Mouse (Mus musculus) adrenal gland, adult 8-10 months (tissue): Measurements from ENCODE around the gene Hnrnpa1. TPM values are rescaled to one million over a fixed set of nuclear protein-coding genes. Genes with fewer than 3 reads are reported as not detected.
"Not testable (repeated sequence)": the region's sequence is repeated elsewhere in the genome, so short reads cannot be mapped to it uniquely, and the experiment has no call there.

Source experiments
- DNase-seq: peaks from one replicate; pipeline ENCODE4 v3.0.0; 2022
- microRNA-seq, 2 experiments: library from miRNA; unstranded; fragments of <30 nt; microRNA quantifications; one replicate each; pipeline ENCODE4 v1.2.0; 2022
- total RNA-seq, 4 experiments: library from RNA; stranded (reverse); gene quantifications; 2 replicates each; pipeline ENCODE4 v1.2.4; 2022

Gene Hnrnpa1
- total RNA-seq, 4 experiments from 2014 or later: 151 to 278 (median 211) TPM

GRCm38 (mm10) chr15:103275943-103276342 lies 35.7 kb downstream of the Hnrnpa1 start:
- DNase-seq: not testable (repeated sequence)

GRCm38 (mm10) chr15:103277949-103278348 lies 37.7 kb downstream of the Hnrnpa1 start:
- no peak for DNase-seq

GRCm38 (mm10) chr15:103279750-103280149 lies 39.5 kb downstream of the Hnrnpa1 start:
- DNase-seq: no peak

- no peak for DNase-seq
Observed at GRCm38 (mm10) chr15:103280817-103281464, 40.7 kb downstream of the Hnrnpa1 start.

GRCm38 (mm10) chr15:103281465-103282205 lies 41.4 kb downstream of the Hnrnpa1 start:
- DNase-seq: no peak

- no peak for DNase-seq
Observed at GRCm38 (mm10) chr15:103284066-103284465, 43.8 kb downstream of the Hnrnpa1 start.

DNA sequence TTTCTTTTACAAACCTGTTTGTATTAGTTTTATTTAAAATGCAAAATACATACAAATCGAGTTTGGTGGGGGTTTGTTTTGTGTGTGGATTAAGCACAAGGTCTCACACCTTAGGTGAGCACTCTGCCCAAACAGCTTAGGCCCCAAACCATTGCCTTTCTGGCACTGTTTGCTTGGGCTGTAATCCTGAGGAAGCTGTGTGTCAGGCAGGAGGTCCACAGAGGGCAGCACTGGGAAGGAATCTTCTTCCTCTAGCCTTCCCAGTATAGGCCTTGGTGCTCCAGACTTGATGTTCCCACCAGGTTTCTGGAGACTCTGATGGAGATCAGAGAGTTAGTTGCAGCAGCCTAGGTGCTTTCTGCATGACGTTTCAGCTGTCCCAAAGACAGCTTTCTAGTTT lies 44.4 kb downstream of the Hnrnpa1 start:
- DNase-seq: no peak

GRCm38 (mm10) chr15:103285778-103286417 lies 45.7 kb downstream of the Hnrnpa1 start:
- DNase-seq: no peak

- no peak for DNase-seq
Observed at GRCm38 (mm10) chr15:103289600-103289999, 49.4 kb downstream of the Hnrnpa1 start.

GRCm38 (mm10) chr15:103290417-103290816 lies 50.2 kb downstream of the Hnrnpa1 start:
- DNase-seq: no peak

DNA sequence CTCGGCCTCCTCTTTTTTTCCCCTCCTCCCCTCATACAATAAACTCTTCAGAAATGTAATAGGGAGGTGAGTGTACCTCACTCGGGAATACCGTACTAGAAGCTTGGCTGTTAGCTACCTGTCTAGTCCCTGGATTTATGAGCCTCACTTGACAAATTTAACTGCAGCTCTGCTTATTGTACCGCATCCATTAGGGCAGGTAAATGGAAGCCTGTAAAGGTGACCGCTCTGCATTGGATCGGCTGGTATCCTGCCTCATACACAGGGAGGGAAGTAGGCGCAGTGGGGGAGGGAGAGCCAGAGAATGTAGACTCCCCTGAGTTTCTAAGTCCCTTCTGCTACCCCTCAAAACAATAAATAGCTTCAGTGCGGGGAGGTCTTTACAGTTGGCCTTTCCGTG lies 50.6 kb downstream of the Hnrnpa1 start:
- no peak for DNase-seq

- no peak for DNase-seq
Observed at GRCm38 (mm10) chr15:103292673-103293345, 52.6 kb downstream of the Hnrnpa1 start.

- DNase-seq: no peak
Observed at GRCm38 (mm10) chr15:103293375-103293774, 53.1 kb downstream of the Hnrnpa1 start.

- DNase-seq: no peak
Observed at GRCm38 (mm10) chr15:103294649-103295048, 54.4 kb downstream of the Hnrnpa1 start.

DNA sequence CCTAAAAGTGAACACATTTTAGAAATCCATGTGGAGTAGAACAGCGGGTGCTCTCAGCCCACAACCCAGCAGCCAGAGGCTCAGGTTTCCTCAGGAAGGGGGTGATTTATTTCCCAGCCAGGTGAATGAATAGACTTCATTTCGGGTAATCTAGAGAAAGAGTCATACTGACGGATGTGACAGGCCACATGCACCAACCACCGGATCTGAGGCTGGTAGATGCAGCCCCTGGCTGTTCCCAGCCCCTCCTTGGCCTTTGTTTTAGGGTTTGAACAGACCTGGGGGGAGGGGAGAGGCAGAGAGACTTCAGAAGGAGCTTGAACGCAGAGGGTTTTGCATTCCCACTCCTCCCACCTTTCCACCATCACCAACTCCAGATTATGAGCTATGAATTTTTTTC lies 55.6 kb downstream of the Hnrnpa1 start:
- DNase-seq: no peak

Small RNA genes within 50 kb of the gene (microRNA-seq; reads per million reads assigned to microRNA genes)
- gene Mir148b: 42.6 to 67.5 reads per million in 2 experiments

Other genes with a start within 250 kb of the Hnrnpa1 start
- 10 to 100 TPM; 30.1 to 35.8 (median 32.2) TPM for gene Hoxc8, start 249.8 kb upstream of the Hnrnpa1 start, total RNA-seq
- gene Hoxc6, start 242.2 kb upstream of the Hnrnpa1 start, total RNA-seq: 10 to 100 TPM; 52.9 to 79.0 (median 59.6) TPM
- gene Hoxc4, start 221.5 kb upstream of the Hnrnpa1 start, total RNA-seq: 10 to 100 TPM in 2 of 4 experiments, 1 to 10 TPM in 2; 5.0 to 17.9 (median 10.8) TPM
- 10 to 100 TPM; 14.3 to 22.9 (median 15.7) TPM for gene Smug1, start 73.3 kb upstream of the Hnrnpa1 start, total RNA-seq
- gene Cbx5, start 616 bp upstream of the Hnrnpa1 start, total RNA-seq: 100 to 1,000 TPM in 1 of 4 experiments, 10 to 100 TPM in 3; 74.3 to 104 (median 93.3) TPM
- under 1 TPM in 3 of 4 experiments, not detected in 1; 0.24 to 0.44 (median 0.37) TPM for gene Nfe2, start 18.0 kb downstream of the Hnrnpa1 start, total RNA-seq
- gene Copz1, start 32.3 kb downstream of the Hnrnpa1 start, total RNA-seq: 100 to 1,000 TPM; 156 to 167 (median 161) TPM
- gene Gpr84, start 70.2 kb downstream of the Hnrnpa1 start, total RNA-seq: not detected
- gene Zfp385a, start 99.7 kb downstream of the Hnrnpa1 start, total RNA-seq: 10 to 100 TPM; 13.4 to 21.9 (median 19.1) TPM
- 10 to 100 TPM; 29.5 to 36.7 (median 34.0) TPM for gene Itga5, start 126.3 kb downstream of the Hnrnpa1 start, total RNA-seq
- gene Gtsf1, start 190.0 kb downstream of the Hnrnpa1 start, total RNA-seq: not detected
- gene Gtsf2, start 208.0 kb downstream of the Hnrnpa1 start, total RNA-seq: not detected
- 10 to 100 TPM in 2 of 4 experiments, 1 to 10 TPM in 2; 4.8 to 13.3 (median 8.7) TPM for gene Nckap1l, start 213.4 kb downstream of the Hnrnpa1 start, total RNA-seq